Mouse (Mus musculus): Measurements from ENCODE around the gene Pnkp.

GRCm38 (mm10) chr7:44847772-44848171 is 9.2 kb upstream of the Pnkp start:
- TF ChIP-seq CTCF (conservative IDR thresholded peaks at IDR 0.05; ENCODE audit: insufficient read depth, insufficient read length, low read depth, low read length) = no peak
- TF ChIP-seq POLR2A (IDR thresholded peaks at IDR 0.05; ENCODE audit: low read depth, low read length) = no peak
